Mouse (Mus musculus) erythroblast, embryonic 14.5 days (primary cell): Measurements from ENCODE around the gene Raet1e. TPM values are rescaled to one million over a fixed set of nuclear protein-coding genes. Genes with fewer than 3 reads are reported as not detected.
"Not testable (repeated sequence)": the region's sequence is repeated elsewhere in the genome, so short reads cannot be mapped to it uniquely, and the experiment has no call there.

Experiments used
- H3K27me3 ChIP-seq: 2 replicates; pipeline ENCODE4 v1.6.1; 2012; ENCODE audit warnings: inconsistent platforms; ENCODE audit not compliant: control insufficient read depth
- H3K36me3 ChIP-seq: 2 replicates; pipeline ENCODE4 v1.6.1; 2012; ENCODE audit warnings: mild to moderate bottlenecking, inconsistent platforms; ENCODE audit not compliant: control insufficient read depth
- H3K4me1 ChIP-seq: 2 replicates; pipeline ENCODE4 v1.6.1; 2012; ENCODE audit warnings: inconsistent platforms; ENCODE audit not compliant: control insufficient read depth
- H3K4me3 ChIP-seq: replicated peaks from 2 replicates; pipeline ENCODE3; 2012; ENCODE audit warnings: moderate library complexity, mild to moderate bottlenecking, inconsistent platforms
- H3K9me3 ChIP-seq: 2 replicates; pipeline ENCODE4 v1.6.1; 2012; ENCODE audit warnings: low read length, inconsistent platforms, mixed read lengths; ENCODE audit not compliant: control insufficient read depth
- GATA1 ChIP-seq: IDR thresholded peaks from 2 replicates; pipeline ENCODE4 v1.6.1; 2012; ENCODE audit warnings: low read length, inconsistent platforms, mixed read lengths
- TAL1 ChIP-seq: IDR thresholded peaks from 3 replicates; pipeline ENCODE4 v1.6.1; 2012; ENCODE audit warnings: low read length, inconsistent platforms, mixed read lengths
- polyA plus RNA-seq: library from polyadenylated mRNA; stranded (reverse); fragments of >175 nt; gene quantifications from 2 replicates; pipeline ENCODE4 v1.2.3, GENCODE M21; 2012

Gene Raet1e
- polyA plus RNA-seq, 1 experiment: not detected

DNA sequence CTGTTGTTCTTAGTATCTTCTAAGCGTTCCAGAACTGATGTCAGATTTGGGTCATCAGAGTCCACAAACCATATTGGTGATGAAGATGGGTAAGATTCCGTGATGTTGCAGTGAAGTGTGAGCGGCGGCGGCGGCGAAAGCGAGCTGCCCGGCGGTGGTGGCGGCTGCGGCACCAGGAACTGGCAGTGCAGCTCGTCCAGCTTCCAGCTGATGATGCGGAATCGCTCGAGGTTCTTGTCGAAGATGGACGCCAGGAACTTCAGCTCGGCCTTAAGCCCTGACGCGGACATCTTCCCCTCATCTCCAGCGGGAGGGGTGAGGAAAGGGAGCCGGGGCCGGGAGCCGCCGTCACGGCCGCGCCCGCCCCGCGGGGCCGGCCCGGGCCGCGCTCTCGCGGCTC, 4.2 kb upstream of the Raet1e start:
- not testable (repeated sequence) for H3K36me3 ChIP-seq, H3K4me3 ChIP-seq, H3K9me3 ChIP-seq, H3K4me1 ChIP-seq
- peaks cover 90% of the 10 kb centered on the region for H3K27me3 ChIP-seq

DNA sequence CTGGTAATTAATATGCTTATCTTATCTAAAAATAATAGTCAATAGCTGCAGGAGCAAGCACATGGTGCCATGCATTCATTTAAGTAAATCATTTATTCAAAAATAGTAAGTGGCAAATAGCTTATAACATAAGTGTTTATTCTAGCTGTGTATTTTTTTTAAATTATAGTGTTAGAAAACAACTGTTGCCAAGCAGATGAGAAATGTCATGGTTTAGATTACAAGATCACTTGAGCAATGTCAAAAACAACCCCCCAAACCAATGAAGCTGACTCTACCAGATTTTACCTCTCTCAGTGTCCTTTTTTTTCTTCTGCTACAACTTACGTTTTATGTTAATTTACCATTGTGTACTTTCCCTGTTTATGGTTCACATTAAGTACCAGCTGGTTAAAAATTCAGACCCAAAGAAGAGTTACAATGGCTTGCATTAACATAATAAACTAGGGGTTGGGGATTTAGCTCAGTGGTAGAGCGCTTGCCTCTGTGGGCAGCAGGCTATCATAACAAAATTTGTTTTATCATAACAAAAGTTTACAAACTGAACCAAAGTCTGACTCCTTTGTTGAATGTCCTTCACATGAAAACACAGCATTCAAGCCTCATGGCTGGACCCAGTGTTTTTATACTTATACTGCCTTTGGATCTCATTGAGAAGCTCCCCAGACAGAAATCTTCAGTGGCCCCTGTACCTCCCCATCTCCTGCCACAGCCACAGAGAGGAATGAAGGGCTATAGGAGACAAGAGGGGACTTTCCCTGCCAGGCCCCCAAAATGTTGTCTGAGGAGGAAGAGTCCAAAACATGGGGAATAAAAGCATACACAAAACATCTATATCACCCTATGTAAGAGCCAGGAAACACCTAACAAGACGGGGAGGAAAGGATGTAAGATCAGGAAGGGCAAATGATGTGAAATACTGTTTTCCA, 3.2 kb upstream of the Raet1e start:
- no peaks in the 10 kb centered on the region for H3K36me3 ChIP-seq
- H3K4me1 ChIP-seq: no peaks in the 10 kb centered on the region
- no peak overlapping the region for H3K4me3 ChIP-seq
- no peaks in the 10 kb centered on the region for H3K9me3 ChIP-seq
- TF ChIP-seq GATA1 (no peak), TAL1 (no peak)
- peaks cover 90% of the 10 kb centered on the region for H3K27me3 ChIP-seq

DNA sequence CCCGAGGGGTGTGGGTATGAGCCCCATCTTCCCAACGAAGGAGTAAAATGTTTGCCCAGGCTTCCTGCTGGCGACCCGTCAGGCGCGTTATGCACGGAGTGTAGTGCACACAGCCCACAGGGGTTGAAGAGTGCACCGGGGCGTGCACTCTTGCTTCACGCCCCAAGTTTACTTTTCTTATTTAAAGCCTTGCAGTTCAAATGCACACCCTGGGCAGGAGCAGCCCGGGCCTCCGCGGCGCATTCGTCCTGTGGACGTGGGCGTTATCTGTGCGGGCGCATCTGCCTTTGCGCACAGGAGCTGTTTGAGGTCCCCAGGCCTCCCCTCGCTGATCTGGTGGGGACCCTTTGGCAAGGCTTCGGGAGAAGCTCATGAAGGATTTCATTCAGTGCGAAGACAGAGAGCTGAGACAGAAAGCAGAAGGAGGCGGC, 777 bp downstream of the Raet1e start:
- H3K27me3 ChIP-seq: peaks cover 61% of the 10 kb centered on the region
- no peaks in the 10 kb centered on the region for H3K9me3 ChIP-seq
- H3K4me1 ChIP-seq: no peaks in the 10 kb centered on the region
- TF ChIP-seq GATA1 (no peak), TAL1 (no peak)
- H3K36me3 ChIP-seq: no peaks in the 10 kb centered on the region
- H3K4me3 ChIP-seq: no peak overlapping the region

DNA sequence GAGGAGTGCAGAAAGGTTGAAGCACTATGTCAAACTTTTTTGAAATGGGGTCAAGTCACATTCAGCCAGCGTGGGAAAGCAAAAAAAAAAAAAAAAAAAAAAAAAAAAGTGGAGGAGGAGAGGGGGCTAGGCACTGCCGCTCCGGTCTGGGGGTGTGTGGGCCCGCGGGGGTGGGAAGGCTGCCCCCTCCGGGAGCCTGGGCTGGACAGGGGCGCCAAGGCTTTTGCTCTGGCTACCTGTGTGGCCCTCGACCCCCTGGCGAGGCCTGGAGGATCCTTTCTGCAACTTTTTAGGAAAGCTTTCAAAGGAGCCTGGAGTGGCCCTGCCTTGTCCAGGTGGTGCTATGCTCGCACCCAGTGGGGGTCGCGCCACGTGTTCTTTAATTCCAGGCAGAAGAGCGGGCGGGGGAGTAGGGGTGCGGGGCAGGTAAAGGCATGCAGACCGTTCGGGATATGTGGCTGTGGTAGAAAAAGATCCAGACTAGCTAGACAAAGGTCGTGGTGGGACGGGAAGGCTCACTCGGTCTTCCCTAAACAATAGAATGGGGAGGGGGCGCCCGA, 1.3 kb downstream of the Raet1e start:
- TF ChIP-seq GATA1 (no peak), TAL1 (no peak)
- no peak overlapping the region for H3K4me3 ChIP-seq
- no peaks in the 10 kb centered on the region for H3K9me3 ChIP-seq
- H3K4me1 ChIP-seq: no peaks in the 10 kb centered on the region
- H3K36me3 ChIP-seq: no peaks in the 10 kb centered on the region
- peaks cover 56% of the 10 kb centered on the region for H3K27me3 ChIP-seq

DNA sequence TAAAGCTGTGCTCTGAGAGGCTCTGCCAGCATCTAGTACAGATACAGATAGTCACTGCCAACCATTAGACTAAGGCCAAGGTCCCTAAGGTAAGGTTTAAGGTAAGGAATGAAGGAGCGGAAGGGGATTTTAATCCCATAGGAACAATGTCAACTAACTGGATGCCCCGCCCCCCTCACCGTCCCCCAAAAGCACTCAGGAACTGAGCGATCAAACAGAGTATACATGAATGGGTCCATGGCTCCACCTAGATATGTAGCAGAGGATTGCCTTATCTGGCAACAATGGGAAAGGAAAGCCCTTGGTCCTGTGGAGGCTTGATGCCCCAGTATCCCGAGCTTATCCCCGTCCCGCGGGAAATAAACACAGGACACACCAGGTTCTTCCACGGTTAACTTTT, 4.9 kb downstream of the Raet1e start:
- not testable (repeated sequence) for H3K4me1 ChIP-seq

DNA sequence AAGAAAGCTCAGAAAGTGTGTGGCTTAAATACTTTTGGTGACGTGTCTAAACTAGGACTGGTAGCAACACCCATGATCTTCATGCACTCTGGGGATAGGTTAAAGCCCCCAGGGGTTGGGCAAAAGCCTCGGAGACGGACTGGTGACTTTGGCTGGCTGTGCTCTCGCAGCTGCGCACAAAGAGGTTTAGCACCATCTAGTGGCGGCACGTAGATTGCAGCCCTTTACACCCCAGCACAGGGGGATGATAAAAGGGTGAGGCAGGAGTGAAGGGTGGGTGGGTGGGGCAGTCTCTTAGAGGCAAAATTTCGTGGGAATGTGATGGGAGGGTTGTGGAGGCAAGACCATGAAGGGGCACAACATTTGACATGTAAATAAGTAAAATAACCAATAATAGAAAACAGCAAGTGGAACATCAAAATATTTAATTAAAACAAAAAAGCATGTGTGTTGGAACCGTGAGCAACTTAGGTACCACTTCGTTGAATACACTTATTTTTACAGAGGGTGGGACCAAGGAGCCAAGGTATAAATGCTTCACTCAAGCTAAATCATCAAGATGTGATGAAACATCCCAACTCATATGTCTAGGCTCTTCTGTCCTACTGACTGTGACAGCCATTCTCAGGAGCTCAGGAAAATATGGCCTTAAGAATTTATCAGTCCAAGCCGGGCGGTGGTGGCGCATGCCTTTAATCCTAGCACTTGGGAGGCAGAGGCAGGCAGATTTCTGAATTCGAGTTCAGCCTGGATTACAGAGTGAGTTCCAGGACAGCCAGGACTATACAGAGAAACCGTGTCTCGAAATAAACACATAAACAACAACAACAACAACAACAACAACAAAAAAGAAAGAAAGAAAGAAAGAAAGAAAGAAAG, 5.6 kb downstream of the Raet1e start:
- H3K4me1 ChIP-seq, H3K4me3 ChIP-seq, H3K36me3 ChIP-seq, H3K9me3 ChIP-seq: not testable (repeated sequence)
- H3K27me3 ChIP-seq: peaks cover 16% of the 10 kb centered on the region

More for the DNA sequence above, 4.9 kb downstream of the Raet1e start:
- not testable (repeated sequence) for H3K36me3 ChIP-seq, H3K4me3 ChIP-seq, H3K9me3 ChIP-seq
- H3K27me3 ChIP-seq: peaks cover 23% of the 10 kb centered on the region

DNA sequence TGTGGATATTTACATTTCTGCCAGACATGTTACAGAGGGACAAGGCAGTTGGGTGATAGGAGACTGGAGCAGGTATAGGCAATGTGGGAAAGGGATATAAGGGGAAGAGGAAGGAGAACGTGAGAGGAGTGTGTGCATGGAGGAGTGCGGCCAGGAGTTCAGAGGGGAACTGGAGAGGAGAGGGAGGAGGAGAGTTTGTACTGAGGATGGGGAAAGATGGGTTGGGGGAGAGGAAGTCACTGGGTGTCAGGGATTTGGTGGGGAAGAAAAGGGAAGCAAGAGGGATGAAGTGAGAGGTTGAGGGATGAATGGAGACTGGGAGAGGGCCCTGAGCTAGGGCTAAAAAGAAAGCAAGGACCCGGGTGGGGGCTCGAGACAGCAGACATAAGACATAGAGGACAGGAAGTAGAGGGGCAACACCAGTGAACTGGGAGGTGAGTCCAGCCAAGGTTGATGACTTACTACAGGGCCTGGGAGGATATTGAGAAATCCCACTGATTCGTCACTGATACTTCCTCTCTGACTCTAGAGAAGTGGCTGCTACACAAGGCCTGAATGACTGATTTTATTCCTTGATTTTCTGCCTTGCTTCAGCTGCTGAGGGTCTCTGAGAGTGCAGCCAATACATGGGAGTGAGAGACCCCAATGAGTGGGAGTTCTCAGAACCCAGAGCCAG, 7.1 kb downstream of the Raet1e start:
- not testable (repeated sequence) for H3K4me3 ChIP-seq, H3K4me1 ChIP-seq, H3K27me3 ChIP-seq, H3K9me3 ChIP-seq, H3K36me3 ChIP-seq

DNA sequence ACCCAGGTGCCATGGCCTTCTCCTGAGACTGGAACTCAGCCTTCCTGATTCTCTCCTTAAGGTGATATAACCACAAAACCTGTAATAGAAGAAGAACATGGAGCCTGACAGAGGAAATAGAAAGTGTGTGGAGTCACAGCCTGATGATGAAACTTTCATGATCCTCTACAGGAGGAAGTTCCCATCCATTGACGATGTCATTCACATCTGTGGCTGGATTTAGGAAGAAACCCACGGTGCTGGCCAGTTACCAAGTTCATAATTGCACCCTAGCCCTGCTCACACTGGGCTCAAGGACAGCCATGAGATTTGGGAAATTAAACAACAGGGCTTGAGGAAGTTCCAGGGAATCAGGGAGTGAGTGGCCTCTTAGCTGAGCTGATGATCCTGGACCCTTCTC, 7.7 kb downstream of the Raet1e start:
- H3K9me3 ChIP-seq, H3K4me1 ChIP-seq, H3K4me3 ChIP-seq, H3K36me3 ChIP-seq, H3K27me3 ChIP-seq: not testable (repeated sequence)

DNA sequence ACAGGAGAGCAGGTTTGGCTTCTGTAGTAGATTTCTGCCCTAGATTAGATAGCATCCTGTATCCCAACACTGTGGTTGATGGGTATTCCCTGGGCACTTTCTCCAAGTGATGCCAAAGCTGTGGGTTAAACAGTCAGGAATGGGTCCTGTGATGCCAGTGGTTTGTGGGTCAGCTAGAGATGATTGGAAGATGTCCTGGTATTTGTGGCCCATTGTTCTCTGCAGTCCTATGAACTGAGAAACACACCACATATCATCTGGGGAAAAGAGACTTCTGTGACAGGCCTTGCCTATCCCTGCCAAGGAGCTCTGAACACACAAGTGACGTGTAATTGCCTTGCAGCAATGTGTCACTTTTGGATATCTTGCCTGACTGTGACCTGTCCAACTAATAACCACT, 8.7 kb downstream of the Raet1e start:
- not testable (repeated sequence) for H3K9me3 ChIP-seq, H3K4me1 ChIP-seq, H3K27me3 ChIP-seq, H3K4me3 ChIP-seq, H3K36me3 ChIP-seq

DNA sequence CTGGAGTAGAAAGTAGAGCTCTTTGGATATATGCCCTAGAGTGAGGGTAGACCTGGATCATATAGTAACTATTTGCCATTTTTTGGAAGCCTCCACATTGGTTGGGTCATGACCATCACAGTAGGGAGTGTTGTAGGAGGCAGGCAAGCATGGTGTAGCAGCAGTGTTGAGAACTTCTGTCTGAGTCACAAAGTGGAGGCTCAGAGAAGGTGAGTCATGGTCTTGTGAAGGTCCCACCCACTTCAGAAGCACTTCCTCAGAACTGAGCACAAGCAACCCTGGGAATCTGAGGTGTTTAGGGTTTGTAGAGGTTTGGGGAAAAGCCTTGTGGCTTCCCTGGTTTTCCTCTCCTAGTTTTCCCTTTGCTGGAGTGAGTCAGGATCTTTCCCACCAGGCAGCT, 10.7 kb downstream of the Raet1e start:
- H3K4me1 ChIP-seq, H3K36me3 ChIP-seq, H3K9me3 ChIP-seq: not testable (repeated sequence)

DNA sequence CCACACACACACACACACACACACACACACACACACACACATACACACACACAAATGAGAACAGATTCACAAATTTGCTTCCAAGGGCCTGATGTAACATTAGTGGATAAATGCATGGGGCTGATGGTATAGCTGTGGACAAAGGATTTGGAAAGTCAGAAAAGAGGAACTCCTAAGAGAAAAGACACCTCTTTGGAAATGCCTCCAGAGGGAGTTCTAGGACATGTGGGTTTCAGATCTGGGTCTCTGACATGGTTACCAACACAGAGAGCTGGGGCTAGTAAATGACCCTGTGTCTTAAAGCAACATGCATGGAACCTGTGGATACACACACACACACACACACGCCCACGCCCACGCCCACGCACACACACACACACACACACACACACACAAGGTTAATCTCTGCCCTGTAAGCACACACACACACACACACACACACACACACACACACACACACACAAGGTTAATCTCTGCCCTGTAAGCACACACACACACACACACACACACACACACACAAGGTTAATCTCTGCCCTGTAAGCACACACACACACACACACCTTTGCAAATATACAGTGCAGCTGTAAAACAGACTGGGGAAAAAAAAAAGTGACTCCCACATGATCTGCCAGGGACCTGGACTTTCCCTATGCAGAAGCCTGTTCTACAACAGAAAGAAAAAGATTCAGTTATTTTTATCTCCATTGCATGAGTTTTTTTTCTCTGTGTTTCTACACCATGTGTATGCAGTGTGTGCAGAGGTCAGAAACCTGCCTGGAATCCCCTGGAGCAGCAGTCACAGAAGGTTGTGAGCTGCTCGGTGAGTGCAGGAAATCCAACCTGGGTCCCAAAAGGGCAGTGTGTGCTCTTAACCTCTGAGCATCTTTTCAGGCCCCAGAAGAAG, 14.3 kb downstream of the Raet1e start:
- H3K4me3 ChIP-seq, H3K9me3 ChIP-seq, H3K4me1 ChIP-seq, H3K27me3 ChIP-seq, H3K36me3 ChIP-seq: not testable (repeated sequence)

More for the DNA sequence above, 10.7 kb downstream of the Raet1e start:
- not testable (repeated sequence) for H3K27me3 ChIP-seq, H3K4me3 ChIP-seq

DNA sequence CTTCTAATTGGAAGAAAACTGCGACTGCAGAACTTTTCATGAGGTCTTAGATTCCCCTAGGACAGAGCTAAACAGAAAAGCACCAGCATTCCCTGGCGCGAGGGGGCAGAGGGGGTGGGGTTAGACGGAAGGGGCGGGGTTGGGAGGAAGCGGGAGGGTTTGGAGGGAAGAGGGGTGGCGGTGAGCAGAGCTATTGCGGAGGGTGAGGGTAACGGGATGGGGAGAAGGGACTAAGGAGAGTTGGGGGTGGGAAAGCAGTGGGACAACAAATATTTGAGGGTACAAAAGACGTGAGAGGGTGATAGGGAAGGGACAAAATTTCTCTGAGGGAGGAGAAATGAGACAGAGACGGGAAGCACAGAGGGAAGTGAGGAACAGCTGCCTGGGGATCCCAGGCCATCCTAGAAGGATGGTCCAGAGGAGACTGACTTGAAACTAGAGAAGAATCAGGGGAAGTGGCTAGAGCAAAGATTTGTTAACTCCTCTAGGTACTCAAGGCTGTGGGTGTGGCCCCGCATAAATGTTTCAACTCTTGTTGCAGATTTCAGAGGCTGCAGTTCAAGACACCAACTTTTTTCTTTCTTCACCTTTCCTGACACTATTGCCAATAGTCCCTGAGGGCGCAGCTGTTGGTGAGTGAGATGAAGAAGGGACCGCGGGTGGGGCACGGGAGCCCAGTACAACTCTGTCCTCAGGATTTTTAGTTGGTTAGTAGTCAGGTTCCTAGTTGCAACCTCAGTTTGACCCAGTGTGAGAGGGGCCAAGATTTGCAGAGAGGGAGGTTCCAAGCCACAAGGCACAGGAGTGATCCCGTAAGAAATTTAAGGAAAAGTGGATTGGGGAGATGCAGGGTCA, 15.2 kb downstream of the Raet1e start:
- H3K4me3 ChIP-seq, H3K36me3 ChIP-seq, H3K9me3 ChIP-seq, H3K27me3 ChIP-seq, H3K4me1 ChIP-seq: not testable (repeated sequence)
